31 mouse cellular contexts compared by ENCODE assay signal in genomic region chr14:105158526-105158925, GRCm38 (mm10). TPM values are rescaled to one million over a fixed set of nuclear protein-coding genes. Genes with fewer than 3 reads are reported as not detected.
DNase-seq lines count a peak whose midpoint lies in the region; ATAC-seq and TF ChIP-seq lines count a peak whose summit lies in the region.
"Had no signal": no experiment of that assay in that cellular context is flagged by ENCODE, and none has a peak within 500 bp of the region (broad histone marks: within the 10 kb centered on the region; RNA-seq: fewer than 3 reads in every experiment).

No protein-coding gene starts in this region.

- no peak overlapping the region for H3K4me2 ChIP-seq in kidney, postnatal 0 days (ENCODE audit: low read length)
- H3K4me2 ChIP-seq in kidney, embryonic 14.5 days (replicated peaks; ENCODE audit: low read depth, low read length) = no peak overlapping the region
- H3K4me2 ChIP-seq in intestine, embryonic 16.5 days (ENCODE audit: low read depth, low read length) = no peak overlapping the region
- H3K4me2 ChIP-seq: embryonic facial prominence, embryonic 13.5 days; forebrain, embryonic 12.5 days; forebrain, embryonic 15.5 days; heart, embryonic 13.5 days; hindbrain, embryonic 14.5 days had no signal

- H3K36me3 ChIP-seq in kidney, postnatal 0 days (ENCODE audit: insufficient read depth, low read length) = peaks cover 6% of the 10 kb centered on the region; the same call in 1 of the 2 replicates
- peaks cover 21% of the 10 kb centered on the region; the same call in 1 of the 2 replicates for H3K36me3 ChIP-seq in kidney, embryonic 14.5 days (ENCODE audit: control insufficient read depth, insufficient read depth, low read length)
- H3K36me3 ChIP-seq in intestine, embryonic 16.5 days (ENCODE audit: control insufficient read depth, insufficient read depth, low read length) = no peaks in the 10 kb centered on the region

- no peak for TF ChIP-seq CTCF in kidney, postnatal 0 days (IDR thresholded peaks at IDR 0.05; ENCODE audit: low read depth)

- H3K4me1 ChIP-seq in kidney, postnatal 0 days (replicated peaks; ENCODE audit: insufficient read depth, low read length) = no peaks in the 10 kb centered on the region
- no peaks in the 10 kb centered on the region for H3K4me1 ChIP-seq in kidney, embryonic 14.5 days (ENCODE audit: control insufficient read depth, insufficient read depth, low read length)
- H3K4me1 ChIP-seq in intestine, embryonic 16.5 days (ENCODE audit: control insufficient read depth, insufficient read depth, low read length) = peaks cover 7% of the 10 kb centered on the region
- H3K4me1 ChIP-seq: heart, embryonic 10.5 days; heart, embryonic 13.5 days had no signal

- ATAC-seq in kidney, postnatal 0 days (replicated peaks; ENCODE audit: low FRiP score, low read depth) = no peak
- no peak for ATAC-seq in kidney, embryonic 14.5 days (ENCODE audit: low FRiP score, low TSS enrichment)
- ATAC-seq in intestine, embryonic 16.5 days = peak; percentile 79
- ATAC-seq: forebrain, embryonic 15.5 days; hindbrain, postnatal 0 days; Patski had no signal

- H3K9me3 ChIP-seq in kidney, postnatal 0 days (replicated peaks; ENCODE audit: low read length) = no peaks in the 10 kb centered on the region
- no peaks in the 10 kb centered on the region for H3K9me3 ChIP-seq in kidney, embryonic 14.5 days (ENCODE audit: control insufficient read depth, low read length)
- no peaks in the 10 kb centered on the region for H3K9me3 ChIP-seq in intestine, embryonic 16.5 days (ENCODE audit: control insufficient read depth, low read length)
- H3K9me3 ChIP-seq: embryonic facial prominence, embryonic 10.5 days; embryonic facial prominence, embryonic 13.5 days; forebrain, embryonic 12.5 days; forebrain, embryonic 15.5 days; G1E; heart, embryonic 10.5 days; heart, embryonic 13.5 days had no signal

- no peak overlapping the region for H3K9ac ChIP-seq in kidney, postnatal 0 days (ENCODE audit: low read depth, low read length)
- H3K9ac ChIP-seq in kidney, embryonic 14.5 days (ENCODE audit: low read depth, low read length) = no peak overlapping the region
- no peak overlapping the region for H3K9ac ChIP-seq in intestine, embryonic 16.5 days (ENCODE audit: low read depth, low read length)
- H3K9ac ChIP-seq: embryonic facial prominence, embryonic 13.5 days; forebrain, embryonic 12.5 days; forebrain, embryonic 15.5 days; heart, embryonic 13.5 days; hindbrain, embryonic 14.5 days had no signal

- H3K27me3 ChIP-seq in kidney, postnatal 0 days (ENCODE audit: insufficient read depth, low read length) = no peaks in the 10 kb centered on the region
- no peaks in the 10 kb centered on the region for H3K27me3 ChIP-seq in kidney, embryonic 14.5 days (ENCODE audit: control insufficient read depth, insufficient read depth, low read length)
- no peaks in the 10 kb centered on the region for H3K27me3 ChIP-seq in intestine, embryonic 16.5 days (replicated peaks; ENCODE audit: control insufficient read depth, insufficient read depth, low read length)
- H3K27me3 ChIP-seq: CH12.LX; embryonic facial prominence, embryonic 13.5 days; forebrain, embryonic 12.5 days; forebrain, embryonic 15.5 days; heart, embryonic 13.5 days; Patski had no signal

- 16% methylated on average over 2 of the region's 2 CpGs for WGBS in kidney, postnatal 0 days
- WGBS in kidney, embryonic 14.5 days = 12% methylated on average over 2 of the region's 2 CpGs
- WGBS in intestine, embryonic 16.5 days = 8% methylated on average over 2 of the region's 2 CpGs

- DNase-seq in kidney, adult 9 months = peak; percentile 78
- no peak for DNase-seq in kidney, adult 18-20 months
- DNase-seq in kidney, postnatal 0 days (ENCODE audit: low spot score) = peak; percentile 19
- DNase-seq in frontal cortex, postnatal 14 days (ENCODE audit: low spot score in 2 of 2) = no peak
- DNase-seq: adrenal gland, postnatal 10 days; adrenal gland, postnatal 36 days; B cell, adult 2 months; cerebellum, adult 11 months; cerebellum, adult 2 months; cerebellum, postnatal 10 days; cerebellum, postnatal 36 days; embryo, embryonic 11 days; gastrocnemius, postnatal 10 days; gastrocnemius, postnatal 36 days; heart, adult 2 months; heart, postnatal 14 days; heart, postnatal 4 days had no signal

- no peak overlapping the region for H3K27ac ChIP-seq in kidney, postnatal 0 days
- no peak overlapping the region for H3K27ac ChIP-seq in kidney, embryonic 14.5 days (ENCODE audit: low read depth, low read length)
- H3K27ac ChIP-seq in intestine, embryonic 16.5 days (ENCODE audit: low read length) = no peak overlapping the region
- H3K27ac ChIP-seq: embryonic facial prominence, embryonic 10.5 days; embryonic facial prominence, embryonic 13.5 days; forebrain, embryonic 12.5 days; forebrain, embryonic 15.5 days; heart, adult 2 months; heart, embryonic 10.5 days; heart, embryonic 13.5 days; hindbrain, embryonic 14.5 days; hindbrain, postnatal 0 days had no signal

- no peak overlapping the region for H3K4me3 ChIP-seq in kidney, postnatal 0 days (replicated peaks; ENCODE audit: low read depth, low read length)
- H3K4me3 ChIP-seq in kidney, embryonic 14.5 days (ENCODE audit: low read length) = no peak overlapping the region
- no peak overlapping the region for H3K4me3 ChIP-seq in intestine, embryonic 16.5 days (ENCODE audit: low read length)
- H3K4me3 ChIP-seq: embryonic facial prominence, embryonic 10.5 days; embryonic facial prominence, embryonic 13.5 days; erythroblast, embryonic 14.5 days; forebrain, embryonic 12.5 days; forebrain, embryonic 15.5 days; heart, adult 2 months; heart, embryonic 10.5 days; heart, embryonic 13.5 days had no signal

RNA-seq across cellular contexts. Expression of gene Rbm26, which starts 18.6 kb away (rescaled TPM):
- polyA plus RNA-seq in kidney, postnatal 0 days (2015; fragmentation: Nextera tagmentation; extraction: Ambion mirVana) = 33.0 and 33.1 TPM in 2 replicates
- polyA plus RNA-seq in kidney, embryonic 14.5 days (2014; fragmentation: Nextera tagmentation; extraction: Ambion mirVana) = 50.1 and 51.7 TPM in 2 replicates
- polyA plus RNA-seq in intestine, embryonic 16.5 days (2015; fragmentation: Nextera tagmentation; extraction: Ambion mirVana) = 18.3 and 18.5 TPM in 2 replicates

Comparison
In these comparisons a context has a peak if more than half of its experiments do, and no peak if none do; other contexts are left out.
1. DNase-seq: peak in kidney, adult 9 months (single experiment) and kidney, postnatal 0 days (single experiment); none in kidney, adult 18-20 months (single experiment) and frontal cortex, postnatal 14 days (0 of 2).